Mouse (Mus musculus) embryo, embryonic 10.5 days (tissue): ENCODE results near the gene Ccno.

Experiments used
- DNase-seq: peaks from one replicate; pipeline ENCODE4 v3.0.0-alpha.2; 2015; ENCODE audit warnings: low spot score

Gene Ccno

GRCm38 (mm10) chr13:112987532-112987943 lies at the start of gene Ccno:
Gene Ccno, plus strand, starts transcription at chr13:112987802.
- DNase-seq = peak; percentile 89

DNA sequence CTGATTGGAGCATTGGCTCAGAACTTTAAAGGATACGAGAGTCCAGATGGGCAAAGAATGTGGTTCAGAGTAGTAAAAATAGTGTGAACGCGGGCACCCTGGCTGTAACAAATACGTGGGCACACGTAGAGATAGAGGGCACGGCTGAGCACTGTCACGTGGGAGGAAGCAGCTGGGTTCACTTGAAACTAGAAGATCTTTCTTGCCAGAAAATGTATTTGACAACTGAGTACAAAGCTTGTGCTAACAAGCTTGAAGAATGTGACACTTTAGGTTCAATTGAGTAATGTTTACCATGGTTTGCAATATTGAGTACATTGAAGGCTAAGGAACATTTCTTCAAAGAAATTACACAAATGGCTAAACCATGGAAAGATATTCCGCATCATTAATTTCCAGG lies 49.5 kb upstream of the Ccno start:
- DNase-seq = no peak

- no peak for DNase-seq
These were observed 45.7 kb upstream of the Ccno start for GRCm38 (mm10) chr13:112941879-112942330.

DNA sequence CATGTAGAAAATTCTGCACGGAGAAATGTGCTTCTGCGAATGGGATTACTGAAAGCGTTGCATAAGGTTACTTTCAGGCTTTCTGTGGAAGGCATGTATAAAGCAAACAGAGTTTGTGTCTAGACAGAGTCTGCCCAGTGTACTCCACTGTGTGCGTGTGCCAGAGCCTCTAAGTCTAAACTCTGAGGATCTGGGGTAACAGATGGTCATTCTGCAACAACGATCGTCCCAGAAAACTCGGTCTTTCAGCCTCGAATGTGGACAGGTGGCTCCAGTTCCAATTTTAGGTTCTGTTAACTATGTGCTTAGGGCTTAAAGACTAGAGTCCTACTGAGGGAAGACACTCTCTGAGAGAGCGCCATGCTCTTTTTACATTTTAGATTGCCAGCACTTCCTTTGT lies 42.3 kb upstream of the Ccno start:
- DNase-seq = no peak

DNA sequence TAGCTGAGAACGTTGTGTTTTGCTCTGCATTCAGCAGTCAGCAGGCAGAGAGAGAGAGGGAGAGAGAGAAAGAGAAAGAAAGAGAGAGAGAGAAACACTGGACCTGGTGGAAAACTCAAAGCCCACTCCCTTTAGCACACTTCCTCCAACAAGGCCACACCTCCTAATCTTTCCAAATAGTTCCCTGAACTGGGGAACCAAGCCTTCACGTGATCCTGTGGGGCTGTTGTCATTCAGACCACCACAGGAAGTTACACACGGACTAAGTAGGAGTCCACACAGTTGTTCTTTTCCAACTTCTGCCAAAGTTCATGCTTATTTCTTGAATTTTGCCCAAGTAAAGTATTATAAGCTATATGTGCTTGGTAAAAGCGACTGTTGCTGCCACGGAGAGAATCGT lies 41.7 kb upstream of the Ccno start:
- DNase-seq = no peak

DNA sequence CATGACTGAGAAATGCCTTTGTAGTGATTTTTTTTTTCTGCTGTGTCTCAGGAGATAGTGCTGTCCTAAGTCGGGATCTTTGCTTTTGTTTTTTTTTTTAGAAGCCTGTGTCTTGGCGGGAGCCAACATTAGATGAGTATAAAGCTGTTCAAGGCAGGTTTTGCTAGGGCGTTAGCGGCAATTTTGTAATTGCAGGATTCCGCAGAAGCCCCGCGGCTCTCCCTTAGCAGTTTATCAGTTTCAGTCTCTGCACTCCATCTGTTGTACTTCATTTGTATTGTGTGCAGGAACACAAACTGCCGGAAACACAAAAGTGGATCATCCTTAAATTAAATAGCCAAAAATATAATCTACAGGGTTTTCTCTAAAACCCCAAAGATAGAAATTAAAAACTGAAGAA lies 33.5 kb upstream of the Ccno start:
- DNase-seq = no peak

GRCm38 (mm10) chr13:112963081-112963480 lies 24.5 kb upstream of the Ccno start:
- no peak for DNase-seq

DNA sequence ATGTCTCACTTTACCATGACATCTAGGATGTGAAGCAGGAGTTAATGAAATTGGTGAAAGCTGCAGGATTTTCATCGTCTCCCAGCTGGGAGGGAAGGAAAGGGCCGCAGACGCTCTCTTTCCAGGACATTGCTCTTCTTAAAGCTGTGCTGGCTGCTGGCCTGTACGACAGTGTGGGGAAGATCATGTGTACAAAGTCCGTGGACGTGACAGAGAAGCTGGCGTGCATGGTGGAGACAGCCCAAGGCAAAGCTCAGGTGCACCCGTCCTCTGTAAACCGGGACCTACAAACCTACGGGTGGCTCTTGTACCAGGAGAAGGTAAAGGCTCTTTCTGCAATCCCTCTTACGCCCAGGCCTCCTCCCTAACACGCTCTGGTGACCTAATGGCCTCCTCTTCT lies 23.2 kb upstream of the Ccno start:
- DNase-seq = no peak

- DNase-seq = no peak
These were observed 20.3 kb upstream of the Ccno start for GRCm38 (mm10) chr13:112967267-112967666.

DNA sequence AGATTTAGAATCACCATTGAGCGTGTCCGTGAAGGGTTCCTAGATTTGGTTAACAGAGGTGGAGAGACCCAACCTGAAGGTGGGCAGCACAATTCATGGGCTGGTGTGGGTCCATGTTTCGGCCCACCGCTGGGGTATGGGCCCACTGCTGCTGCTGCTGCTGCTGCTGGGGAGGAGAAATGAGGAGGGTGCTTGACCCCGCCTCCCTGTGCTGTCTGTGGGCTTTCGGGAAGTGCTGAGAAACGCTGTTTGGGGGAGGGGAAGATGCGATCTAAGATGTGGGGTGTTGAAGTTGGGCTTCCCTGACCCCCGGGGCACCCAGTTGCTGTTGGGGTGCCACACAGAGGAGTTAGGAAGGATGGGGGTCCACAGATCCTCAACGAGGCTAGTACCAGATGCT lies 10.9 kb upstream of the Ccno start:
- DNase-seq = no peak

DNA sequence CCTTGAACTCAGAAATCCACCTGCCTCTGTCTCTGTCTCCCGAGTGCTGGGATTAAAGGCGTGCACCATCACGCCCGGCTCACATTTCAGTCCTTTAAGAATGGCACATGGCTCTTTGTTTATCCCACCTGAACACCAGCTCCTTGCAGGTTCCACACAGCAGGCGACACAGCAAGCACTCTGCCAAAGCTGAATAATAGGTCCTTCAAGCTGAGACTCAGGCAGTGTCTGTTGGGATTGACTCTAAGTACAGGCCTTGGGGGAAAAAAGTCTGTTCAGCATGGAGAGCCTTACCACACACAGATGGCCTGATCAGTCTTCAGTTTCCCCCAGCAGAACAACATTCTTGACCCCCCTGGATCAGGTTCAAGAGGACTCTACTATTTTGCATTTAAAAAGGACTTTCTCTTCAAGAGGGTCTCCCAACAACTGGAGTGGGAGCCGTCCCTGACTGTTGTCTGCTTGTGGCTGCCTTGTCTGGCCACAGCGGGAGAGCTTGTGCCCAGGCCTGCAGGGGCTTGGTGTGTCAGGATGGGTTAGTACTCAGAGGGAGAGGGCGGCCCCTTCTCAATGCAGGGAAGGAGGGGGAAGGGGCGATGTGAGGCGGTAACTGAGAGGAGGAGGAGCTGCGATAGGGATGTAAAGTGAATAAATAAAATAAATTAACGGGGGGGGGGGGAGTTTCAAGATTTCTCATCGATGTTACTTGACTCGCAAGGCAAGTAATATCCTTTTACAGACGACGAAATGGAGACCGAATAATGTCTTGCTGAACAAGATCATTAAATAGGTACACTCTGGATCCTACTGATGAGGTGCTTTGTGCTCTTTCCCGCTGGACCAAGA lies 1.8 kb upstream of the Ccno start:
- DNase-seq = peak; percentile 70

GRCm38 (mm10) chr13:112986451-112986950 lies 1.1 kb upstream of the Ccno start:
- peak; percentile 44 for DNase-seq

DNA sequence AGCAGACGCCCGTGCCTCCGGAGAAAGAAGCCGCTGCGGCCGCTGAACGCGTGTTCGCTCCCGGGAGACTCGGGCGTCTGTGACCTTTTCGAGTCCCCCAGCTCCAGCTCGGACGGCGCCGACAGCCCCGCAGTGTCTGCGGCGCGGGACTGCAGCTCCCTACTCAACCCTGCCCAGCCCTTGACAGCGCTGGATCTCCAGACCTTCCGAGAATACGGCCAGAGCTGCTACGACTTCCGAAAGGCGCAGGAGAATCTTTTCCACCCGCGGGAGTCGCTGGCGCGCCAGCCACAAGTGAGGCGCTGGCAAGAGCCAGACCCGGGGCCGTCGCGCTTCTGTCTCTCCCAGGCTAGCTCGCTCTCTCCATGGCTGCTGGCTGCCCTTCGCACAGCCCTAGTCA lies 389 bp downstream of the Ccno start:
- DNase-seq = peak; percentile 49

- peak; percentile 48 for DNase-seq
These were observed 1.3 kb downstream of the Ccno start for GRCm38 (mm10) chr13:112988866-112989265.

- peak; percentile 41 for DNase-seq
These were observed 1.9 kb downstream of the Ccno start for GRCm38 (mm10) chr13:112989541-112989940.

DNA sequence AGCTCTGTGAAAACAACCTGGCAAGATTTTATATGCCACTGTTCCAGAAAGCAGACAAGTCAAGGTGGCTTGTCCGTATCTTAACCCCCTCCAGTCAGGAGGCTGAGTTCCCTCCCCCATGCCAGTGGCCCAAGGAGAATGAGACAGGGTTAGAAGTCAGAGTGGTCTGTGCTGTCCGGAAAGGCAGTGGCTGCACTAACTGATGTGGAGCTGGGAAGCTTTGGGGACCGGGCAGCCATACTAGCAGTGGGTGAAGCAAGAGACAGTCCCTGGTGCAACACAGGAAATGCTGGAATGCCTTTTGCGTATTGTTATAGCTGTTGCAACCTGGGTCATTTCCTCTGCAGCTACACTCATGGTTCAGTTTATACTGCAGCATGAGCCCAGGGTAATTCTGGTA lies 2.7 kb downstream of the Ccno start:
- no peak for DNase-seq

DNA sequence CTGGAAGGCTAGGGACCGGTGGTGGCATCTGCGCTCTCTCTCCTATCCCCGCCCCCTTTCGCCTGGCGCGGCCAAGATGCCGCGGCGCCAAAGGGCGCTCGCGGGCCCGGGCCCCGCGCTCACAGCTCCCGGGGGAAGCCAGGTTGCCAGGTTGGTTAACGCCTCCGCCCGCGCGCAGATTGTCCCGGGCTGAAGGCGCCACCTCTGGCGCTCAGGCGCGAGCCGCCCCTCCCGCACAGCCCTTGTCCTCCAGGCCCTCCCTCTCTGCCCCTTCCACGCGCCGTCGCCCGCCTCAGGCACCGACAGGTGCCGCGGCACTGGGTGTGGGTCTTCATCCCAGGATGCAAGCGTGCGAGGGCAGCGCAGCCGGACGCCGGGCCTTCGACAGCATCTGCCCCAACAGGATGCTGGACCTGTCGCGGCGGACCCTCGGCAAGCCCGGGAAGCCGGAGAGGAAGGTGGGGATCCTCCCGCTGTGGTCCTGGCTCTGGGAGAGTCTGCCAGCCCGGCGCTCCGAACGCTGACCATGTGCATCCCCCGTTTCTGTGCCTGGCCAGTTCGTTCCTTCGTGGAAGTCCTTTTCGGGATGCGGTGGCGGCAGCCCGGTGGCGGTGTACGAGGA lies 6.0 kb downstream of the Ccno start, which contains the start of gene Mcidas:
Gene Mcidas (plus strand): TSS at position 315 of the 622 bp plus-strand sequence.
- peak; percentile 45 for DNase-seq

DNA sequence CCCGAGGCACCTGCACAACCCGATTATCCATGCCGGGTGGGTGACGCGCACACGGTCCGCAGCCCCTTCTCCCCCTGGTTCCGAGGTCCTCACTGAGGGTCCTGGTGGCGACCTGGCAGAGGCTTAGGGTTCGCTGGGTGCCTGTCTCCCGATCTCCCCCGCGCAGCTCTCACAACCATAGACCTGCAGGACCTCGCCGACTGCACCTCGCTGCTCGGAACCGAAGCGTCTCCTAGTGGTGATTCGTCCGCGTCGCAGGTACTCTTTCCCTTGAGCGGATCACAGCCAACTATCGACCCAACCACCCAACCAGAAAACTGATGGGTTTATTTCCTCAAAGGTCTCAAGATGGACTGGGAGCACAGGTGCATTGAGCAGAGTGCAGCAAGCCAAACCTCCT lies 6.6 kb downstream of the Ccno start:
- peak; percentile 77 for DNase-seq

GRCm38 (mm10) chr13:112996407-112996806 lies 8.8 kb downstream of the Ccno start:
- no peak for DNase-seq

GRCm38 (mm10) chr13:112997369-112997768 lies 9.8 kb downstream of the Ccno start:
- DNase-seq = no peak

DNA sequence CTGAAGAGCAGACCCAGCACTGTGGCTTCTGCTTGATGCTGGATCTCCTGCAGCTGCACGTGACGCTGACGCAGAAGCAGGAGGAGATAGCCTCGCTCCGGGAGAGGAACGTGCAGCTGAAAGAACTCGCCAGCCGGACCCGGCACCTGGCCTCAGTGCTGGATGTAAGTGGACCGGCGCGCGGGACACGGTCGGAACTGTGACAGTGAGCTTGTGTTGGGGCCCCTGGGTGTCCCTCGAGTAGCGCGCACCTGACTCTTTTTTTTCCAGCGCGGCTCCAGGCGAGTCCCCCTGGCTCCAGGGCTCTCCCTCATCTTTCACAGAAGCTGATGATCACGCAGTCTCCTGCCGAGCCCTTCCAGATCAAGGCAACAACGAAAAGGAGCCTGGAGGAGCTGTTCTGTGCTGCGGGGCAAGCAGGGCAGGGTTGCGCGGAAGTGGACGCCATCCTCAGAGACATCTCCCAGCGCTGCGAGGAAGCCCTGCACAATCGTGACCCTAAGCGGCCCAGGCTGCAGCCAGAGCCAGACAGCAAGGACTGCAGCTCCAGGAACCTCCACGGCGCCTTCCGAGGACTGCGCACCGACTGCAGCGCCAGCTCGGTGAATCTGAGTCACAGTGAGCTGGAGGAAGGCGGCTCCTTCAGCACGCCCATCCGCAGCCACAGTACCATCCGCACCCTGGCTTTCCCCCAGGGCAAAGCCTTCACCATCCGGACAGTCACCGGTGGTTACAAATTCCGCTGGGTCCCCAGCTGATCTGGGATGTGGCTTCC lies 11.0 kb downstream of the Ccno start:
- DNase-seq = peak; percentile 59

GRCm38 (mm10) chr13:113000090-113000489 lies 12.5 kb downstream of the Ccno start:
- no peak for DNase-seq
